Mouse (Mus musculus): ENCODE data around the gene Pnliprp2.

Pnliprp2 gene

GRCm38 (mm10) chr19:58795114-58795669 lies 35.7 kb downstream of the Pnliprp2 start:
- in situ Hi-C loops (cut with MboI; ENCODE audit: low sequenced_read_pairs): no loop called here

- in situ Hi-C loops (cut with MboI; ENCODE audit: low sequenced_read_pairs): no loop called here
Observed at GRCm38 (mm10) chr19:58805191-58805779, 45.8 kb downstream of the Pnliprp2 start.

GRCm38 (mm10) chr19:58806364-58806763 lies 46.8 kb downstream of the Pnliprp2 start:
- in situ Hi-C loops (cut with MboI; ENCODE audit: low sequenced_read_pairs): no loop called here

- in situ Hi-C loops (cut with MboI; ENCODE audit: low sequenced_read_pairs): no loop called here
Observed at GRCm38 (mm10) chr19:58808864-58809263, 49.3 kb downstream of the Pnliprp2 start.

- in situ Hi-C loops (cut with MboI; ENCODE audit: low sequenced_read_pairs): loop anchor here (10.0 kb wide), 2 partner anchors 94 to 394 kb away; no protein-coding TSS in a partner anchor
Observed at GRCm38 (mm10) chr19:58810536-58810935, 51.0 kb downstream of the Pnliprp2 start.

- in situ Hi-C loops (cut with MboI; ENCODE audit: low sequenced_read_pairs): loop anchor here (10.0 kb wide), 2 partner anchors 89 to 389 kb away; no protein-coding TSS in a partner anchor
Observed at GRCm38 (mm10) chr19:58815179-58815922, 55.8 kb downstream of the Pnliprp2 start.

- in situ Hi-C loops (cut with MboI; ENCODE audit: low sequenced_read_pairs): loop anchor here (10.0 kb wide), 2 partner anchors 88 to 388 kb away; no protein-coding TSS in a partner anchor
Observed at GRCm38 (mm10) chr19:58816453-58817041, 57.0 kb downstream of the Pnliprp2 start.

- in situ Hi-C loops (cut with MboI; ENCODE audit: low sequenced_read_pairs): loop anchor here (10.0 kb wide), 2 partner anchors 87 to 387 kb away; no protein-coding TSS in a partner anchor
Observed at GRCm38 (mm10) chr19:58817398-58817797, 57.9 kb downstream of the Pnliprp2 start.

- in situ Hi-C loops (cut with MboI; ENCODE audit: low sequenced_read_pairs): loop anchor here (10.0 kb wide), 2 partner anchors 86 to 386 kb away; no protein-coding TSS in a partner anchor
Observed at GRCm38 (mm10) chr19:58818571-58819415, 59.3 kb downstream of the Pnliprp2 start.

GRCm38 (mm10) chr19:58822454-58823200 lies 63.1 kb downstream of the Pnliprp2 start:
- in situ Hi-C loops (cut with MboI; ENCODE audit: low sequenced_read_pairs): no loop called here

GRCm38 (mm10) chr19:58823301-58823700 lies 63.8 kb downstream of the Pnliprp2 start:
- in situ Hi-C loops (cut with MboI; ENCODE audit: low sequenced_read_pairs): no loop called here

GRCm38 (mm10) chr19:58824316-58824715 lies 64.8 kb downstream of the Pnliprp2 start:
- in situ Hi-C loops (cut with MboI; ENCODE audit: low sequenced_read_pairs): no loop called here

All from CH12F3 (cell line).